Mouse (Mus musculus) WW6 (cell line): ENCODE results near the gene Olfr784.
"Not testable (repeated sequence)": the region's sequence is repeated elsewhere in the genome, so short reads cannot be mapped to it uniquely, and the experiment has no call there.

Source experiments
- DNase-seq: peaks from one replicate; pipeline ENCODE4 v3.0.0-alpha.2; 2013; ENCODE audit warnings: low read depth, low spot score

Olfr784 gene

GRCm38 (mm10) chr10:129383783-129384182, at the start of gene Olfr784:
Gene Olfr784 (plus strand): TSS chr10:129384083.
- no peak for DNase-seq

- no peak for DNase-seq
Measured at GRCm38 (mm10) chr10:129348550-129348949, 35.3 kb upstream of the Olfr784 start, which contains the start of gene Olfr782. Gene Olfr782 (plus strand): TSS chr10:129348850.

- DNase-seq, result not testable (repeated sequence)
Measured at GRCm38 (mm10) chr10:129352475-129352874, 31.4 kb upstream of the Olfr784 start.

- DNase-seq, result not testable (repeated sequence)
Measured at GRCm38 (mm10) chr10:129356496-129356895, 27.4 kb upstream of the Olfr784 start.

GRCm38 (mm10) chr10:129357307-129357706, 26.6 kb upstream of the Olfr784 start:
- no peak for DNase-seq

- DNase-seq, result not testable (repeated sequence)
Measured at GRCm38 (mm10) chr10:129374051-129374450, 9.8 kb upstream of the Olfr784 start.

- no peak for DNase-seq
Measured at GRCm38 (mm10) chr10:129400892-129401291, 17.0 kb downstream of the Olfr784 start.

- DNase-seq, result no peak
Measured at GRCm38 (mm10) chr10:129405126-129405525, 21.2 kb downstream of the Olfr784 start, which contains the start of gene Olfr785. Gene Olfr785 (plus strand): TSS chr10:129405426.

- no peak for DNase-seq
Measured at GRCm38 (mm10) chr10:129427006-129427405, 43.1 kb downstream of the Olfr784 start, which contains the start of gene Olfr786. Gene Olfr786 (plus strand): TSS chr10:129427306.
